Mouse (Mus musculus) MEL (cell line): ENCODE measurements around the gene Asah2. TPM values are rescaled to one million over a fixed set of nuclear protein-coding genes. Genes with fewer than 3 reads are reported as not detected.
"Not testable (repeated sequence)": the region's sequence is repeated elsewhere in the genome, so short reads cannot be mapped to it uniquely, and the experiment has no call there.

Experiments used
- DNase-seq: peaks from one replicate; pipeline ENCODE4 v3.0.0; 2011; ENCODE audit warnings: low read depth, low spot score
- H3K27ac ChIP-seq: 2 replicates; pipeline ENCODE4 v1.5.1; 2012; ENCODE audit warnings: low read depth, mild to moderate bottlenecking, control low read depth, low read length, moderate library complexity; ENCODE audit not compliant: control insufficient read depth
- H3K27me3 ChIP-seq, 2 experiments: fragments of 150-350 bp in 1 of 2; sonication (generic) in 1 of 2; 2 replicates each; pipeline ENCODE4 v1.6.1; 2012; ENCODE audit warnings: low read length in 2 of 2, mild to moderate bottlenecking in 2 of 2, improper control_type of control experiment in 1 of 2, moderate library complexity in 1 of 2; ENCODE audit not compliant: insufficient read depth in 2 of 2, control insufficient read depth in 1 of 2
- H3K36me3 ChIP-seq, 2 experiments: 2 replicates each; pipeline ENCODE4 v1.6.1; 2012 to 2014; ENCODE audit warnings: low read length in 2 of 2, improper control_type of control experiment in 1 of 2, inconsistent platforms in 1 of 2, mild to moderate bottlenecking in 1 of 2; ENCODE audit not compliant: insufficient read depth in 2 of 2, control insufficient read depth in 1 of 2
- H3K4me1 ChIP-seq, 2 experiments: fragments of 150-350 bp in 1 of 2; sonication (generic) in 1 of 2; 2 replicates each; pipeline ENCODE4 v1.6.1; 2012; ENCODE audit warnings: low read length in 2 of 2, improper control_type of control experiment in 1 of 2, mild to moderate bottlenecking in 1 of 2; ENCODE audit not compliant: insufficient read depth in 2 of 2, control insufficient read depth in 1 of 2
- H3K4me3 ChIP-seq, 2 experiments: fragments of 150-350 bp in 1 of 2; sonication (generic) in 1 of 2; 2 replicates each; pipeline ENCODE4 v1.5.1; 2012; ENCODE audit warnings: low read depth in 2 of 2, low read length in 2 of 2, mild to moderate bottlenecking in 2 of 2, moderate library complexity in 2 of 2, control low read depth in 1 of 2, improper control_type of control experiment in 1 of 2; ENCODE audit not compliant: control insufficient read depth in 1 of 2, insufficient read depth in 1 of 2
- H3K79me2 ChIP-seq: 2 replicates; pipeline ENCODE4 v1.6.1; 2012; ENCODE audit warnings: mild to moderate bottlenecking, low read length, moderate library complexity; ENCODE audit not compliant: control insufficient read depth, poor library complexity, insufficient read depth
- H3K9ac ChIP-seq: 2 replicates; pipeline ENCODE4 v1.6.1; 2012; ENCODE audit warnings: low read depth, mild to moderate bottlenecking, control low read depth, low read length, moderate library complexity; ENCODE audit not compliant: control insufficient read depth, poor library complexity, severe bottlenecking
- H3K9me3 ChIP-seq: fragments of 150-350 bp; sonication (generic); replicated peaks from 2 replicates; pipeline ENCODE4 v1.6.1; 2012; ENCODE audit warnings: mild to moderate bottlenecking, low read length, improper control_type of control experiment, moderate library complexity; ENCODE audit not compliant: insufficient read depth
- CHD2 ChIP-seq: IDR thresholded peaks from 2 replicates; pipeline ENCODE4 v1.6.1; 2011; ENCODE audit warnings: low read length, improper control_type of control experiment
- E2F4 ChIP-seq: IDR thresholded peaks from 2 replicates; pipeline ENCODE4 v1.6.1; 2011; ENCODE audit warnings: low read depth, low read length, improper control_type of control experiment, borderline replicate concordance
- EP300 ChIP-seq, 2 experiments: IDR thresholded peaks; 2 replicates each; pipeline ENCODE4 v1.6.1; 2011; ENCODE audit warnings: improper control_type of control experiment in 2 of 2, low read length in 2 of 2, low read depth in 1 of 2, mild to moderate bottlenecking in 1 of 2
- GABPA ChIP-seq: IDR thresholded peaks from 2 replicates; pipeline ENCODE4 v1.6.1; 2012; ENCODE audit warnings: low read depth, mild to moderate bottlenecking, inconsistent platforms, low read length, improper control_type of control experiment, moderate library complexity
- HCFC1 ChIP-seq: IDR thresholded peaks from 2 replicates; pipeline ENCODE4 v1.6.1; 2012; ENCODE audit warnings: low read depth, mild to moderate bottlenecking, inconsistent platforms, low read length, improper control_type of control experiment, moderate library complexity
- MAFK ChIP-seq: IDR thresholded peaks from 2 replicates; pipeline ENCODE4 v1.6.1; 2011; ENCODE audit warnings: low read depth, mild to moderate bottlenecking, low read length, improper control_type of control experiment, borderline replicate concordance
- MEF2A ChIP-seq: IDR thresholded peaks from 2 replicates; pipeline ENCODE4 v1.6.1; 2014; ENCODE audit warnings: low read depth, mild to moderate bottlenecking, inconsistent platforms, low read length, improper control_type of control experiment; ENCODE audit not compliant: poor library complexity, insufficient replicate concordance, severe bottlenecking; ENCODE audit errors: extremely low read depth
- MYB ChIP-seq: IDR thresholded peaks from 2 replicates; pipeline ENCODE4 v1.6.1; 2011; ENCODE audit warnings: mild to moderate bottlenecking, low read depth, low read length, improper control_type of control experiment
- MYC ChIP-seq: IDR thresholded peaks from 2 replicates; pipeline ENCODE4 v1.6.1; 2011; ENCODE audit warnings: low read depth, mild to moderate bottlenecking, low read length, improper control_type of control experiment, moderate library complexity
- NELFE ChIP-seq: IDR thresholded peaks from 2 replicates; pipeline ENCODE4 v1.6.1; 2011; ENCODE audit warnings: low read depth, low read length, improper control_type of control experiment
- POLR2A ChIP-seq, 2 experiments: IDR thresholded peaks; 2 replicates each; pipeline ENCODE4 v1.6.1; 2011 to 2012; ENCODE audit warnings: low read length in 2 of 2, mild to moderate bottlenecking in 2 of 2, control low read depth in 1 of 2, improper control_type of control experiment in 1 of 2, low read depth in 1 of 2, moderate library complexity in 1 of 2; ENCODE audit not compliant: control insufficient read depth in 1 of 2, insufficient read depth in 1 of 2, poor library complexity in 1 of 2
- POLR2AphosphoS2 ChIP-seq: IDR thresholded peaks from 2 replicates; pipeline ENCODE4 v1.6.1; 2011; ENCODE audit warnings: low read length, improper control_type of control experiment
- POLR2AphosphoS5 ChIP-seq: IDR thresholded peaks from 2 replicates; pipeline ENCODE4 v1.6.1; 2012; ENCODE audit warnings: low read depth, borderline replicate concordance, mild to moderate bottlenecking, inconsistent platforms, low read length, moderate library complexity, mixed read lengths
- RAD21 ChIP-seq: IDR thresholded peaks from 2 replicates; pipeline ENCODE4 v1.6.1; 2011; ENCODE audit warnings: mild to moderate bottlenecking, low read depth, low read length, improper control_type of control experiment
- SIN3A ChIP-seq: IDR thresholded peaks from 2 replicates; pipeline ENCODE4 v1.6.1; 2012; ENCODE audit warnings: low read length, improper control_type of control experiment, inconsistent platforms
- TCF12 ChIP-seq: IDR thresholded peaks from 2 replicates; pipeline ENCODE4 v1.6.1; 2014; ENCODE audit warnings: low read depth, mild to moderate bottlenecking, inconsistent platforms, low read length, improper control_type of control experiment, moderate library complexity
- USF2 ChIP-seq, 2 experiments: IDR thresholded peaks; 2 replicates each; pipeline ENCODE4 v1.6.1; 2011 to 2012; ENCODE audit warnings: improper control_type of control experiment in 2 of 2, low read length in 2 of 2, borderline replicate concordance in 1 of 2, inconsistent platforms in 1 of 2, low read depth in 1 of 2, mild to moderate bottlenecking in 1 of 2; ENCODE audit not compliant: insufficient read depth in 1 of 2
- ZC3H11A ChIP-seq: IDR thresholded peaks from 2 replicates; pipeline ENCODE4 v1.6.1; 2012; ENCODE audit warnings: low read depth, mild to moderate bottlenecking, inconsistent platforms, low read length, improper control_type of control experiment
- ZKSCAN1 ChIP-seq: IDR thresholded peaks from 2 replicates; pipeline ENCODE4 v1.6.1; 2012; ENCODE audit warnings: low read depth, mild to moderate bottlenecking, inconsistent platforms, low read length, improper control_type of control experiment, moderate library complexity
- ZMIZ1 ChIP-seq: IDR thresholded peaks from 2 replicates; pipeline ENCODE4 v1.6.1; 2012; ENCODE audit warnings: low read depth, mild to moderate bottlenecking, inconsistent platforms, low read length, improper control_type of control experiment, moderate library complexity
- polyA plus RNA-seq, 2 experiments: library from polyadenylated mRNA; stranded (reverse) in 1 of 2; unstranded in 1 of 2; fragments of >175 nt in 1 of 2; fragments of >200 nt in 1 of 2; gene quantifications; 2 replicates each; pipeline versions ENCODE4 v1.2.1 to v1.2.4; 2012; ENCODE audit warnings: low replicate concordance in 2 of 2, low read depth in 1 of 2; ENCODE audit not compliant: insufficient read length in 2 of 2, insufficient read depth in 1 of 2, missing spikeins in 1 of 2
- total RNA-seq: library from RNA; depleted of rRNA; stranded (reverse); fragments of 300-350 nt; gene quantifications from 2 replicates; pipeline ENCODE4 v1.2.3, GENCODE M21; 2012

Asah2 gene
- total and polyA plus RNA-seq, 3 experiments: 0.58 to 1.3 TPM; not detected in 1

- no peak for DNase-seq
- H3K4me3 ChIP-seq: no peak overlapping the region
- no peaks in the 10 kb centered on the region for H3K27me3 ChIP-seq
- no peak overlapping the region for H3K27ac ChIP-seq
- H3K4me1 ChIP-seq: peaks cover 10 to 23% of the 10 kb centered on the region in 2 experiments
- TF ChIP-seq POLR2AphosphoS5 (no peak), USF2 (IDR thresholded peaks at IDR 0.05; ENCODE audit: borderline replicate concordance in 1 of 2, insufficient read depth in 1 of 2, low read depth in 1 of 2, low read length in 2 of 2) (no peak), GABPA (no peak), POLR2A (IDR thresholded peaks at IDR 0.05; ENCODE audit: control insufficient read depth in 1 of 2, insufficient read depth in 1 of 2, low read depth in 1 of 2, low read length in 2 of 2, poor library complexity in 1 of 2) (no peak), ZMIZ1 (no peak), RAD21 (no peak), SIN3A (no peak), MYC (no peak), POLR2AphosphoS2 (no peak), MAFK (no peak), NELFE (no peak), ZC3H11A (no peak), MYB (no peak), MEF2A (no peak), ZKSCAN1 (no peak), HCFC1 (no peak), CHD2 (no peak), E2F4 (no peak), TCF12 (no peak), EP300 (IDR thresholded peaks at IDR 0.05; ENCODE audit: low read depth in 1 of 2, low read length in 2 of 2) (no peak)
- H3K9ac ChIP-seq: no peak overlapping the region
- no peaks in the 10 kb centered on the region for H3K9me3 ChIP-seq
- H3K36me3 ChIP-seq: peaks cover 4 to 18% of the 10 kb centered on the region in 2 experiments; a peak in 3 of 4 replicates
- 0 out of 2 replicates have a peak, but pooled peaks cover 4% of the 10 kb centered on the region for H3K79me2 ChIP-seq
Measured at GRCm38 (mm10) chr19:32136888-32137625, 29.0 kb upstream of the Asah2 start.

DNA sequence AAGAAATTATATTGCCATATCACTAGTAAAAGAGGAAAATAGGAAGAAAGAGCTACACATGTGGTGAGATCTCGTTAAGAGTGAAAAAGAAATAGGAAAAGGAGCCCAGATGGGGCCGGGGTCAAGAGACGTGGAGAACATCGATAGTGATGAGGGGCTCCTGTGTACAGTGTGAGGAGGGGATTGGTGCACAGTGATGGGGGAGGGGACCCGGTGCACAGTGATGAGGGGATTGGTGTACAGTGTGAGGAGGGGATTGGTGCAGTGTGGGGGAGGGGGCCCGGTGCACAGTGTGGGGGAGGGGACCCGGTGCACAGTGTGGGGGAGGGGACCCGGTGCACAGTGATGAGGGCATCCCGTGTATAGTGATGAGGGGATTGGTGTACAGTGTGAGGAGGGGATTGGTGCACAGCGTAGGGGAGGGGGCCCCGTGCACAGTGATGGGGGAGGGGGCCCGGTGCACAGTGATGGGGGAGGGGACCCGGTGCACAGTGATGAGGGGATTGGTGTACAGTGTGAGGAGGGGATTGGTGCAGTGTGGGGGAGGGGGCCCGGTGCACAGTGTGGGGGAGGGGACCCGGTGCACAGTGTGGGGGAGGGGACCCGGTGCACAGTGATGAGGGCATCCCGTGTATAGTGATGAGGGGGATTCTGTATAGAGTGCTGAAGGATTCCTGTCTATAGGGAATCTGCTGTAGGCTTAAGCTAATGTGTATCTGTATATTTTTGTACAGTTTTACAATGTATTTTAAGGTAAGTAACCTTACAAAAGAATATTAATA, 23.9 kb upstream of the Asah2 start:
- not testable (repeated sequence) for H3K79me2 ChIP-seq, H3K27me3 ChIP-seq, H3K4me1 ChIP-seq, H3K36me3 ChIP-seq, DNase-seq, H3K9ac ChIP-seq, H3K27ac ChIP-seq, H3K9me3 ChIP-seq, H3K4me3 ChIP-seq
